Comparison of ENCODE assay signal across 9 mouse cellular contexts in genomic region chr13:60242447-60243109, GRCm38 (mm10).
A peak's percentile ranks its signal among the peaks of the same experiment; 100 is the strongest.
DNase-seq lines count a peak whose midpoint lies in the region; ATAC-seq and TF ChIP-seq lines count a peak whose summit lies in the region.
"Had no signal": no experiment of that assay in that cellular context is flagged by ENCODE, and none has a peak within 500 bp of the region (broad histone marks: within the 10 kb centered on the region; RNA-seq: fewer than 3 reads in every experiment).

No protein-coding gene starts in this region.

- no peaks in the 10 kb centered on the region for H3K36me3 ChIP-seq in embryonic facial prominence, embryonic 12.5 days
- no peaks in the 10 kb centered on the region for H3K36me3 ChIP-seq in heart, postnatal 0 days (replicated peaks; ENCODE audit: control insufficient read depth, insufficient read depth, low read length)

- no peak overlapping the region for H3K4me3 ChIP-seq in embryonic facial prominence, embryonic 12.5 days
- H3K4me3 ChIP-seq in heart, postnatal 0 days (ENCODE audit: low read depth, low read length) = no peak overlapping the region

- 11% methylated on average over 8 of the region's 8 CpGs for WGBS in embryonic facial prominence, embryonic 12.5 days
- 47% methylated on average over 8 of the region's 8 CpGs for WGBS in heart, postnatal 0 days

- no peak overlapping the region for H3K9ac ChIP-seq in embryonic facial prominence, embryonic 12.5 days
- H3K9ac ChIP-seq in heart, postnatal 0 days (replicated peaks; ENCODE audit: low read depth, low read length) = no peak overlapping the region
- H3K9ac ChIP-seq: liver, embryonic 14.5 days had no signal

- TF ChIP-seq CTCF in heart, postnatal 0 days (IDR thresholded peaks at IDR 0.05; ENCODE audit: low read depth) = no peak

- TF ChIP-seq EP300 in heart, postnatal 0 days (IDR thresholded peaks at IDR 0.05; ENCODE audit: low read depth) = no peak

- intact Hi-C loops in left cerebral cortex, postnatal 4 days (cut with DNase I) = no loop called here
- intact Hi-C loops in left cerebral cortex, postnatal 14 days (cut with DNase I) = no loop called here
- intact Hi-C loops in left cerebral cortex, postnatal 36 days (cut with DNase I) = no loop called here

- no peaks in the 10 kb centered on the region for H3K27me3 ChIP-seq in embryonic facial prominence, embryonic 12.5 days
- no peaks in the 10 kb centered on the region for H3K27me3 ChIP-seq in heart, postnatal 0 days (ENCODE audit: control insufficient read depth, insufficient read depth, low read length)

- peaks cover 20% of the 10 kb centered on the region for H3K4me1 ChIP-seq in embryonic facial prominence, embryonic 12.5 days
- H3K4me1 ChIP-seq in heart, postnatal 0 days (ENCODE audit: control insufficient read depth, insufficient read depth) = no peaks in the 10 kb centered on the region

- peak overlapping the region; percentile 24 for H3K4me2 ChIP-seq in embryonic facial prominence, embryonic 12.5 days (replicated peaks)
- no peak overlapping the region for H3K4me2 ChIP-seq in heart, postnatal 0 days (ENCODE audit: low read depth, low read length)

- peak; percentile 84 for ATAC-seq in embryonic facial prominence, embryonic 12.5 days (ENCODE audit: insufficient number of reproducible peaks, insufficient read depth, low FRiP score, low TSS enrichment)
- ATAC-seq in heart, postnatal 0 days (ENCODE audit: insufficient read depth, low read depth) = peak; percentile 24; the same call in 1 of the 2 replicates

- H3K9me3 ChIP-seq in embryonic facial prominence, embryonic 12.5 days = no peaks in the 10 kb centered on the region
- no peaks in the 10 kb centered on the region for H3K9me3 ChIP-seq in heart, postnatal 0 days (replicated peaks; ENCODE audit: control insufficient read depth, low read length)

- DNase-seq in left cerebral cortex, postnatal 4 days = peak; percentile 43
- DNase-seq in left cerebral cortex, postnatal 14 days (ENCODE audit: low spot score in 2 of 2) = no peak
- no peak for DNase-seq in heart, postnatal 0 days (ENCODE audit: low spot score)
- DNase-seq in retina, embryonic 14.5 days (ENCODE audit: low spot score) = peak; percentile 37
- no peak for DNase-seq in left cerebral cortex, postnatal 36 days (ENCODE audit: low spot score in 2 of 2)
- DNase-seq in lung, postnatal 36 days = no peak
- DNase-seq in frontal cortex, adult 2 months (ENCODE audit: extremely low spot score in 1 of 2, low spot score in 1 of 2) = no peak

- H3K27ac ChIP-seq in embryonic facial prominence, embryonic 12.5 days = peak overlapping the region; percentile 96
- H3K27ac ChIP-seq in heart, postnatal 0 days (ENCODE audit: low read depth) = no peak overlapping the region
- H3K27ac ChIP-seq: liver, embryonic 14.5 days had no signal

Comparison
In these comparisons a context has a peak if more than half of its experiments do, and no peak if none do; other contexts are left out.
1. DNase-seq: peak in left cerebral cortex, postnatal 4 days (single experiment) and retina, embryonic 14.5 days (single experiment); none in left cerebral cortex, postnatal 14 days (0 of 2), heart, postnatal 0 days (single experiment), left cerebral cortex, postnatal 36 days (0 of 2), lung, postnatal 36 days (single experiment) and frontal cortex, adult 2 months (0 of 2).